Mouse (Mus musculus) lung, embryonic 14.5 days (tissue): ENCODE measurements around the gene Il13ra1. TPM values are rescaled to one million over a fixed set of nuclear protein-coding genes. Genes with fewer than 3 reads are reported as not detected.

Source experiments
- ATAC-seq: fragments of 200-750 bp; cut with Nextera tagmentation; 2 replicates; pipeline ENCODE4 v1.8.0; 2017; ENCODE audit warnings: mild to moderate bottlenecking, moderate TSS enrichment, moderate library complexity; ENCODE audit not compliant: insufficient read depth
- DNase-seq: peaks from one replicate; pipeline ENCODE4 v3.0.0-alpha.2; 2015
- H3K27ac ChIP-seq: fragments of 300-500 bp; sonication (generic); 2 replicates; pipeline ENCODE4 v1.5.1; 2014; ENCODE audit warnings: low read depth, mild to moderate bottlenecking, moderate library complexity
- H3K27me3 ChIP-seq: fragments of 300-500 bp; sonication (generic); 2 replicates; pipeline ENCODE4 v1.6.1; 2014; ENCODE audit warnings: low read length, control low read depth; ENCODE audit not compliant: insufficient read depth
- H3K36me3 ChIP-seq: fragments of 300-500 bp; sonication (generic); 2 replicates; pipeline ENCODE4 v1.6.1; 2014; ENCODE audit warnings: control low read depth; ENCODE audit not compliant: insufficient read depth
- H3K4me1 ChIP-seq: fragments of 300-500 bp; sonication (generic); 2 replicates; pipeline ENCODE4 v1.6.1; 2014; ENCODE audit warnings: antibody characterized with exemption, control low read depth; ENCODE audit not compliant: insufficient read depth
- H3K4me2 ChIP-seq: fragments of 300-500 bp; sonication (generic); 2 replicates; pipeline ENCODE4 v1.6.1; 2014; ENCODE audit warnings: mild to moderate bottlenecking
- H3K4me3 ChIP-seq: fragments of 300-500 bp; sonication (generic); 2 replicates; pipeline ENCODE4 v1.5.1; 2014; ENCODE audit warnings: low read depth, low read length
- H3K9ac ChIP-seq: fragments of 300-500 bp; sonication (generic); 2 replicates; pipeline ENCODE4 v1.6.1; 2014
- H3K9me3 ChIP-seq: fragments of 300-500 bp; sonication (generic); 2 replicates; pipeline ENCODE4 v1.6.1; 2016; ENCODE audit warnings: low read depth, low read length, control low read depth
- CTCF ChIP-seq: IDR thresholded peaks from 2 replicates; pipeline ENCODE4 v1.5.1; 2016; ENCODE audit warnings: antibody characterized with exemption, low read depth
- WGBS: fragments of 180-500 bp; shearing (Covaris S2); extraction: QIAGEN DNeasy Blood & Tissue Kit; methylation state at CpG from one replicate; pipeline ENCODE4 v1.1.7; 2014; 5-methylcytosine and 5-hydroxymethylcytosine counted together
- polyA plus RNA-seq: library from polyadenylated mRNA; unstranded; fragments of >200 nt; fragmentation: Nextera tagmentation; extraction: Ambion mirVana; gene quantifications from 2 replicates; pipeline ENCODE4 v1.2.1, GENCODE M21; 2014

The Il13ra1 gene
- polyA plus RNA-seq, 1 experiment from 2014 or later: 30.6 TPM

GRCm38 (mm10) chrX:36146746-36147145 is 34.8 kb downstream of the Il13ra1 start:
- Histone ChIP-seq H3K9ac (no peak overlapping the region), H3K9me3 (no peaks in the 10 kb centered on the region), H3K4me1 (no peaks in the 10 kb centered on the region), H3K4me3 (no peak overlapping the region), H3K4me2 (no peak overlapping the region), H3K27me3 (no peaks in the 10 kb centered on the region), H3K27ac (no peak overlapping the region), H3K36me3 (no peaks in the 10 kb centered on the region)
- peak; percentile 39 for DNase-seq
- 44% methylated on average over 4 of the region's 4 CpGs for WGBS
- ATAC-seq: no peak
- no peak for TF ChIP-seq CTCF

DNA sequence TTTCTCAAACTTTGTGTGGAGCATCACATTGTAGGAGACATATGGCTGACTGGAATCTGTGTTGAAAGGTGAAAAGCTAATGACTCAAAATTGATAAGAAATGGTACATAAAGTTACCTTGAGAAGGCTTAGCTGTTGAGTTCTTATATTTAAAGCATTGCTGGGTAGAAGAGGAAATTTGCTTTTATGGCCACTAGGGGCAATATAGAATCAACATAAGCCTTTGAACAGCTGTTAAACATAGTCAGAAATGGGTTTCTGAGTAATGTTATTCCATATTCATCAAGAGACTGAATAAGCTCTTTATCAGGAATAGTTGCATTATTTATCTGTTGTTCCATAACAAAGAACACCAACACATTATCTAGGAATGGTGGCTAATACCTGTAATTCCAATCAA is 38.2 kb downstream of the Il13ra1 start:
- H3K27ac ChIP-seq: no peak overlapping the region
- TF ChIP-seq CTCF: peak; percentile 33
- H3K4me2 ChIP-seq: no peak overlapping the region
- DNase-seq (no peak), ATAC-seq (no peak)
- no peaks in the 10 kb centered on the region for H3K4me1 ChIP-seq
- H3K9ac ChIP-seq: no peak overlapping the region
- H3K36me3 ChIP-seq: no peaks in the 10 kb centered on the region
- H3K9me3 ChIP-seq: no peaks in the 10 kb centered on the region
- no peak overlapping the region for H3K4me3 ChIP-seq
- H3K27me3 ChIP-seq: no peaks in the 10 kb centered on the region

DNA sequence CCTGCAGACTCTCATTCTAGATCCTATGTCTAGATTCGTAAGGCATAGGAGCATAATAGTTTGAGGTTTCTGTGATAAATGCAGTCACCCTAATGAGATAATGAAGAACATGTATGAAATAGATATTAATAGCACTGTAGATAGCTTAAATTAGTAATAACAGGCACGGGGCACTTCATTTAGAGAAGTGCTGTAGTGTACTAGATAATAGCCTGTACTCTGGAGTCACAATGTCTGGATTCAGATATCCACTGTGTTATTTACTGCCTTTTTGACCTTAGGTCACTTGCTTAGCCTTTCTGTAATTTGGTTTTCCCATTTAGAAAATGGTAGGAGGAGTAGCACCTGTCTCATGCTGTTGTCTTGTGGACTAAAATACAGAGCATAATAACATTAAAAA is 44.8 kb downstream of the Il13ra1 start:
- Histone ChIP-seq H3K4me1 (no peaks in the 10 kb centered on the region), H3K27me3 (no peaks in the 10 kb centered on the region), H3K9me3 (no peaks in the 10 kb centered on the region), H3K9ac (no peak overlapping the region), H3K4me2 (no peak overlapping the region), H3K4me3 (no peak overlapping the region), H3K27ac (no peak overlapping the region), H3K36me3 (no peaks in the 10 kb centered on the region)
- no peak for TF ChIP-seq CTCF
- no peak for ATAC-seq
- no peak for DNase-seq
- 69% methylated on average over 2 of the region's 2 CpGs for WGBS

GRCm38 (mm10) chrX:36161567-36161966 is 49.7 kb downstream of the Il13ra1 start:
- ATAC-seq (no peak), DNase-seq (peak; percentile 23)
- Histone ChIP-seq H3K36me3 (no peaks in the 10 kb centered on the region), H3K27me3 (no peaks in the 10 kb centered on the region), H3K9me3 (no peaks in the 10 kb centered on the region), H3K27ac (no peak overlapping the region), H3K9ac (no peak overlapping the region), H3K4me2 (no peak overlapping the region), H3K4me1 (no peaks in the 10 kb centered on the region), H3K4me3 (no peak overlapping the region)
- WGBS: 28% methylated on average over 4 of the region's 4 CpGs
- TF ChIP-seq CTCF: no peak

DNA sequence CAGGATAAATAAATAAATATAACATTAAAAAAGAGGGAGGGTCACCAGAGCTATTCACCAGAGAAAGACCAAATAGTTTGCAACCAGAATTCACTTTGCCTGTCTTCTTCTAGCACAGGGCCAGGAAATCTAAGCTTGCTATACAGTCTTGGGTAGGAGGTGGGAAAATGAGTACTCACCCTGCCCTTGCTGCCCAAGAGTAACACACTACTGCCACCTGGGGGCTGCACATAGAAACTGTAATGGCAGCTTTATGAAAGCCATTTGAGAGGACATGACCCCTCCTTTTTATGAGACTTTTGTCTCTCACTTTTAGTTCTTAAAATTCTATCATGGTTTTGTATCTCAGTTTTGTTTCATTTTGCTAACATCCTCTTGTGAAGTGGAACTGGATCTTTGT is 71.7 kb downstream of the Il13ra1 start:
- no peak overlapping the region for H3K9ac ChIP-seq
- H3K4me2 ChIP-seq: no peak overlapping the region
- no peaks in the 10 kb centered on the region for H3K27me3 ChIP-seq
- no peaks in the 10 kb centered on the region for H3K4me1 ChIP-seq
- no peak overlapping the region for H3K27ac ChIP-seq
- H3K36me3 ChIP-seq: no peaks in the 10 kb centered on the region
- peak; percentile 78 for DNase-seq
- no peak overlapping the region for H3K4me3 ChIP-seq
- no peak for ATAC-seq
- TF ChIP-seq CTCF: peak; percentile 73
- no peaks in the 10 kb centered on the region for H3K9me3 ChIP-seq

DNA sequence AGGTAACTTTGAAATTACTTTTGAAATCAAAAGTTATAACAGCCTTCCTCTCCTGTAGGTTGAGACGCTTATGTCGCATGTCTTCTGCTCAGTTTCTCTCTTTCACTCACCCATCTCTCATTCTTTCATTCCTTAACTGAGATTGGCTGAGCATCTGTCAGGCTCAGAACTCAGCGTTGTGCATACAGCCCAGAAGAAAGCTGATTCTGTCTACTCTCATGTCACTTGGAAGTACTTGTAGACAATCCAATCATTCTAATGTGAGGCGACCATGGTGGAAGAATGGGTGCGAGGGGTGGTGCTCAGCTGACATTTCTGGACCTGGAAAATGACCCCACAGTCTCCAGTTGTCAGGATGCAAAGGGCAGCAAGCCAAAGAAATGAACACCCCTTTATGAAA is 74.1 kb downstream of the Il13ra1 start:
- no peak for ATAC-seq
- no peak for DNase-seq
- no peak overlapping the region for H3K4me3 ChIP-seq
- H3K27ac ChIP-seq: no peak overlapping the region
- no peak overlapping the region for H3K9ac ChIP-seq
- H3K4me2 ChIP-seq: no peak overlapping the region
- WGBS: 67% methylated on average over 5 of the region's 5 CpGs
- H3K9me3 ChIP-seq: no peaks in the 10 kb centered on the region
- no peaks in the 10 kb centered on the region for H3K4me1 ChIP-seq
- TF ChIP-seq CTCF: no peak
- H3K27me3 ChIP-seq: no peaks in the 10 kb centered on the region
- H3K36me3 ChIP-seq: no peaks in the 10 kb centered on the region

DNA sequence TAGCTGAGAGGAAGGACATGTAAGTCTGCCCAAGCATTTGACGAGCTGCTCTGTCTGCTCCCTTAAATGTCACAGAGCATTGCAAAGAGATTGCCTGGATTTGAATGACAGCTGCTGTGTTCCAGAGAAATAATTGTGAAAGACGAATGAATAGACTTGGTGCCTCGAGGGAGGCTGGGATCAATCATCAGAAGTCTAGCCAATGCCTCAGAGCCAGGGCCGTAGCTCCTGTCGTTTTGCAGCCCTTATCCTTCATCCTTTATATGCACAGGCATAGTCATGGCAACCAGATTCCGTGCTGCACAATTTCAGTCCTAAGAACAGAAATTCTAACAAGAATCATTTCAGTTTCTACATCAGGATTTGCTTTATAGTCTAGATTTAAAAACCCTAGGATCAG is 74.5 kb downstream of the Il13ra1 start:
- Histone ChIP-seq H3K4me2 (no peak overlapping the region), H3K4me3 (no peak overlapping the region), H3K27ac (no peak overlapping the region), H3K27me3 (no peaks in the 10 kb centered on the region), H3K4me1 (no peaks in the 10 kb centered on the region), H3K36me3 (no peaks in the 10 kb centered on the region), H3K9me3 (no peaks in the 10 kb centered on the region), H3K9ac (no peak overlapping the region)
- 38% methylated on average over 6 of the region's 6 CpGs for WGBS
- no peak for TF ChIP-seq CTCF
- DNase-seq (no peak), ATAC-seq (no peak)

DNA sequence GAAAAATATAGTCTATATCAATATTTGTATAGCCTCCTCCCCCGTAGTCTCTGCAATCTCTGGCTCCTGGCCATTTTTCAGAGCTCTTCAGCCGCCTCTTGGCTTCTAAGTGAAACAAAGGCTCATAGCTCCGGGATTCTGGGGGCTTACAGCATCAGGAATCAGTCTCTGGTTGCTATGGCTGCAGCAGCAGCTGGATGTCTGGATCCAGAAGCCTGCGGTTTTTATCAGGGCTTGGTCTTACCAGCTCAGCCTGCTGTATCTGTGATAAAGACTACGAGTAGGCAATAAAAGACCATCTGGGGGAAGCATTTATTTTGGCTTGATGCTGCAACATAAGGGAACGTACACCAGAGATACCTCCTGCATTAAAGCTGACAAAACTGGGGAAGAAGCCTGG is 82.0 kb downstream of the Il13ra1 start:
- H3K9ac ChIP-seq: no peak overlapping the region
- DNase-seq: peak; percentile 45
- H3K27ac ChIP-seq: no peak overlapping the region
- no peak overlapping the region for H3K4me2 ChIP-seq
- TF ChIP-seq CTCF: no peak
- H3K4me3 ChIP-seq: no peak overlapping the region
- WGBS: 22% methylated on average over 6 of the region's 6 CpGs
- H3K36me3 ChIP-seq: no peaks in the 10 kb centered on the region
- H3K9me3 ChIP-seq: no peaks in the 10 kb centered on the region
- H3K27me3 ChIP-seq: no peaks in the 10 kb centered on the region
- ATAC-seq: no peak
- H3K4me1 ChIP-seq: no peaks in the 10 kb centered on the region
